Mouse (Mus musculus): ENCODE measurements around the gene Nthl1. TPM values are rescaled to one million over a fixed set of nuclear protein-coding genes. Genes with fewer than 3 reads are reported as not detected.

Gene Nthl1
- polyA plus RNA-seq, 1 experiment from 2014 or later: 12.3 TPM

DNA sequence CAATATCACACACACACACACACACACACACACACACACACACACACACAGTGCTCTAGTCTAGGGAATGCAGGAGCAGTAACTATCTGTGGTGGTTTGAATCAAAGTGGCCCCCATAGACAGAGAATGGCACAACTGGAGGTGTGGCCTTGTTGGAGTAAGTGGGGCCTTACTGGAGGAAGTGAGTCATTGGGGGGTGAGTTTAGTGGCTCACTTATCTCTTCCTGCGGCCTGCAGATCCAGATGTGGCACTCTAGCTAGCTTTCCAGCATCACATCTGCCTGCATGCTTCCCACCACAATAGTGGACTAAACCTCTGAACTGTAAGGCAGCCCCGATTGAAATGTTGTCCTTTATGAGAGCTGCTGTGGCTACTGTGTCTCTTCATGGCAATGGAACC, 21.8 kb upstream of the Nthl1 start:
- no peak overlapping the region for H3K4me3 ChIP-seq (ENCODE audit: low read depth, low read length)
- H3K36me3 ChIP-seq (ENCODE audit: control insufficient read depth, insufficient read depth, low read length): peaks cover 68% of the 10 kb centered on the region
- 92% methylated on average over 2 of the region's 2 CpGs for WGBS
- H3K4me2 ChIP-seq (ENCODE audit: low read length): no peak overlapping the region
- ATAC-seq: no peak
- no peaks in the 10 kb centered on the region for H3K9me3 ChIP-seq (replicated peaks; ENCODE audit: control insufficient read depth, low read length)
- no peaks in the 10 kb centered on the region for H3K4me1 ChIP-seq (ENCODE audit: control insufficient read depth, insufficient read depth, low read length)
- H3K27ac ChIP-seq (ENCODE audit: low read depth, low read length): no peak overlapping the region
- H3K9ac ChIP-seq (ENCODE audit: low read length): no peak overlapping the region
- H3K27me3 ChIP-seq (replicated peaks; ENCODE audit: control insufficient read depth, insufficient read depth, low read length): no peaks in the 10 kb centered on the region
- no peak for DNase-seq (ENCODE audit: low spot score)

DNA sequence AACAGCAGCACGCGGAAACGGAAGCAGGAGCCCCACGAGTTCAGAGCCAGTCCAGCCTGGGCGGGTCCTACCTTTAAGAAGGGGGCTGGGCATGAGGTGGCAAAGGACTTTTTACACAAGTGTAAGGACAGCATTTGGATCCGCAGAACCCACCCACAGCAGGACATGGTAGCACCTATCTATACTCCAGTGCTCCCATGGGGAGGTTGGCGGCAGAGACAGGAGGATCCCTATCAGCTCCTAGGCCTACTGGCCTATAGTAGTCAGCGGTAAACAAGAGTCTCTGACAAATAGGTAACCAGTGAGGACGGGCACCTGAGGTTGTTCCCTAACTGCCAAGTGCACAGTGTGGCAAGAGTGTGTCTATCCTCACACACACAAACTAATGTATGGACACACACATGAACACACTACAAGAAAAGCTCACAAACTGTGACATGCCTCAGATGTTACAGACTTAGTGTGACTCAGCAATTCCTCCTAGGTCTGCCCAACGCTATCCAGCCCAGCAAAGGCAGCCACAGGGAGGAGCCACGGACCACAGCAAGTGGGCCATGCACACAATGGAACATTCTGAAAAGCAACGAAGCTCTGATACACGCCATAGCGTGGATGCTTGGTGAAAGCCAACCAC, 14.8 kb upstream of the Nthl1 start:
- no peak overlapping the region for H3K27ac ChIP-seq (ENCODE audit: low read depth, low read length)
- no peak overlapping the region for H3K4me3 ChIP-seq (ENCODE audit: low read depth, low read length)
- ATAC-seq: no peak
- peaks cover 89% of the 10 kb centered on the region for H3K36me3 ChIP-seq (ENCODE audit: control insufficient read depth, insufficient read depth, low read length)
- no peak overlapping the region for H3K4me2 ChIP-seq (ENCODE audit: low read length)
- WGBS: 88% methylated on average over 14 of the region's 14 CpGs
- DNase-seq (ENCODE audit: low spot score): no peak
- no peaks in the 10 kb centered on the region for H3K4me1 ChIP-seq (ENCODE audit: control insufficient read depth, insufficient read depth, low read length)
- no peaks in the 10 kb centered on the region for H3K27me3 ChIP-seq (replicated peaks; ENCODE audit: control insufficient read depth, insufficient read depth, low read length)
- H3K9ac ChIP-seq (ENCODE audit: low read length): no peak overlapping the region
- H3K9me3 ChIP-seq (replicated peaks; ENCODE audit: control insufficient read depth, low read length): no peaks in the 10 kb centered on the region

DNA sequence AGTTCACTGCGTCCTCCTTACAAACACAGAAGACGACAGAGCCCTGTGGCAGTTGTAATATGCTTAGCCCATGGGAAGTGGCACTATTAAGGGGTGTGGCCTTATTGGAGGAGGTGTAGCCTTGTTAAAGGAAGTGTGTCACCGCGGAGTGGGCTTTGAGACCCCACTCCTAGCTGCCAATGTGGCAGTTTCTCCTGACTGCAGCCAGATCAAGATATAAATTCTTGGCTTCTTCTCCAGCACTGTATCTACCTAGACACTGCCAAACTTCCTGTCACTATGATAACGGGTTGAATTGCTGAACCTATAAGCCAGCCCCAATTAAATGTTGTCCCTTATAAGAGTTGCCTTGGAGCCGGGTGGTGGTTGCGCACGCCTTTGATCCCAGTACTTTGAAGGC, 7.0 kb upstream of the Nthl1 start:
- no peak overlapping the region for H3K9ac ChIP-seq (ENCODE audit: low read length)
- H3K27ac ChIP-seq (ENCODE audit: low read depth, low read length): no peak overlapping the region
- H3K4me1 ChIP-seq (ENCODE audit: control insufficient read depth, insufficient read depth, low read length): no peaks in the 10 kb centered on the region
- peaks cover 95% of the 10 kb centered on the region for H3K36me3 ChIP-seq (ENCODE audit: control insufficient read depth, insufficient read depth, low read length)
- H3K4me2 ChIP-seq (ENCODE audit: low read length): no peak overlapping the region
- H3K9me3 ChIP-seq (replicated peaks; ENCODE audit: control insufficient read depth, low read length): no peaks in the 10 kb centered on the region
- DNase-seq (ENCODE audit: low spot score): no peak
- H3K4me3 ChIP-seq (ENCODE audit: low read depth, low read length): no peak overlapping the region
- no peak for ATAC-seq
- H3K27me3 ChIP-seq (replicated peaks; ENCODE audit: control insufficient read depth, insufficient read depth, low read length): no peaks in the 10 kb centered on the region
- 93% methylated on average over 8 of the region's 8 CpGs for WGBS

DNA sequence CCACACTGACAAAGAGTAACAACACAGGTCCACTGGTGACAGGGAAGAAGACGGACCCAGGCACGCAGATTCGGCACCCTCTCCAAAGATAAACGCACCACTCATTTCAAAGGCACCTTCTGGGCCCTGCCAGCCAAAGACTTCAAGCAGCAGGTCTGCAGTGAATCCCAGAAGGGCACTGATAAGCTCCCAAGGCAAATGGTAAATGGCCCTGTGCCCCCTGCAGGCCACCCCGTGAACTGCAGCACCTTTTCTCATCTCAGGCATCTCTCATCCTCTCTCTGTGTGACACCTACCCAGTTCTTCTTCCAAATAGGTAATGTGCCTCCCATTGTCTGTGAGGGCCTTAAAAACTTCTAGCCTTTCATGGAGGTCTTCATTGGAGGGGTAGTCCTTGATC, 3.8 kb upstream of the Nthl1 start:
- no peak overlapping the region for H3K4me2 ChIP-seq (ENCODE audit: low read length)
- WGBS: 49% methylated on average over 5 of the region's 5 CpGs
- H3K27ac ChIP-seq (ENCODE audit: low read depth, low read length): no peak overlapping the region
- H3K9me3 ChIP-seq (replicated peaks; ENCODE audit: control insufficient read depth, low read length): no peaks in the 10 kb centered on the region
- peaks cover 66% of the 10 kb centered on the region for H3K36me3 ChIP-seq (ENCODE audit: control insufficient read depth, insufficient read depth, low read length)
- peaks cover 11% of the 10 kb centered on the region; the same call in 1 of the 2 replicates for H3K4me1 ChIP-seq (ENCODE audit: control insufficient read depth, insufficient read depth, low read length)
- no peak overlapping the region for H3K4me3 ChIP-seq (ENCODE audit: low read depth, low read length)
- ATAC-seq (no peak), DNase-seq (ENCODE audit: low spot score) (peak; percentile 67)
- no peak overlapping the region; the same call in 1 of the 2 replicates for H3K9ac ChIP-seq (ENCODE audit: low read length)
- no peaks in the 10 kb centered on the region for H3K27me3 ChIP-seq (replicated peaks; ENCODE audit: control insufficient read depth, insufficient read depth, low read length)

DNA sequence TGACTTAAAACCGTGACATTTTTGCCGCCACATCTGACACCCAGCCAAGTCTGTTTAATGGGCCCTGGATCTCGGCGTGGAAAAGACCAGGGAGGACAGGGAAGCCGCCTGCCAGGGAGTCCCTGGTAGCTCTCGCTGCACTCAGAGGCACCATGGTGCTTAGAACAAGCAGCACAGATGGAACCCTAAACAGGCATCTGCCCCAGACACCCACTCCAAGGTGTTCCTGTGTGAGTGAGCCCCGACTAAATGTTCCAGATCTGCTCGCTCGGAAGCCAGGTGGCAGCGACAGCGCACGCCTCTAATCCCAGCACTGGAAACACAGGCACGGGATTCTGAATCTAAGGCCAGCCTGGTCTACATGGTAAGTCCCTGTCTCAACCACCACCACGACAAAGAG, 2.4 kb upstream of the Nthl1 start:
- no peaks in the 10 kb centered on the region for H3K27me3 ChIP-seq (replicated peaks; ENCODE audit: control insufficient read depth, insufficient read depth, low read length)
- no peak overlapping the region for H3K4me2 ChIP-seq (ENCODE audit: low read length)
- H3K27ac ChIP-seq (ENCODE audit: low read depth, low read length): no peak overlapping the region
- H3K36me3 ChIP-seq (ENCODE audit: control insufficient read depth, insufficient read depth, low read length): peaks cover 53% of the 10 kb centered on the region
- ATAC-seq (no peak), DNase-seq (ENCODE audit: low spot score) (no peak)
- H3K4me1 ChIP-seq (ENCODE audit: control insufficient read depth, insufficient read depth, low read length): peaks cover 11% of the 10 kb centered on the region; the same call in 1 of the 2 replicates
- WGBS: 88% methylated on average over 14 of the region's 14 CpGs
- H3K4me3 ChIP-seq (ENCODE audit: low read depth, low read length): no peak overlapping the region
- no peaks in the 10 kb centered on the region for H3K9me3 ChIP-seq (replicated peaks; ENCODE audit: control insufficient read depth, low read length)
- H3K9ac ChIP-seq (ENCODE audit: low read length): no peak overlapping the region

DNA sequence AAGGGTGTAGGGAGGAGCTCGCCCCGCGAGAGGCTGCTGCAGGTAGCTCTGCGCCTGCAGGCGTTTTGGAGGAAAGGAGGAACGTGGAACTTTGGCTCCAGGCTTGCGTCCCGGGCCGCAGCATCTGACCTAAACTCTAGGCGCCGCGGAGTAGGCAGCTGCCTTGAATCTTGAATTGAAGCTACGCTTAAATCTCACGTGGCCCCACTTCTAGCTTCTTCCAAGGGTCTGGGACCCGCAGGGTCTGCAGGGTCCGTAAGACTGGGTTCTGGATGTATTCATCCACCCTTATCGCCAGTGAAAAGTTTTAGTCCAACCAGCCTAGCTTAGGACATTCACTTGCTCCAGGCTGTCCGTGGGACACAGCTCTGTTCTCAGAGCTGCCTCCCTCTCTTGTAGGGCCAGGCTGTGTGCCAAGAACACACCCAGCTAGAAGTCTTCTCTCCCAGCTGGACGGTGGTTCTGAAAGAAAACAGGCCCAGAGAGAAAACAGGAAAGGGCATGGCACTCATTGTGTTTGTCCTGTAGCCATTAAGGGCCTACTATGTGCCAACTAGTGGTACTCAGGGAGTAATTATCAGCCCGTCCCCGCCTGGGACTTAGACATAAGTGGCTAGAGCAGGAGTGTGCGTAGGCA, 451 bp downstream of the Nthl1 start:
- Histone ChIP-seq H3K36me3 (ENCODE audit: control insufficient read depth, insufficient read depth, low read length) (peaks cover 25% of the 10 kb centered on the region), H3K27me3 (replicated peaks; ENCODE audit: control insufficient read depth, insufficient read depth, low read length) (no peaks in the 10 kb centered on the region), H3K9me3 (replicated peaks; ENCODE audit: control insufficient read depth, low read length) (no peaks in the 10 kb centered on the region), H3K4me3 (ENCODE audit: low read depth, low read length) (peak overlapping the region; percentile 69), H3K4me1 (ENCODE audit: control insufficient read depth, insufficient read depth, low read length) (peaks cover 11% of the 10 kb centered on the region; the same call in 1 of the 2 replicates), H3K4me2 (ENCODE audit: low read length) (peak overlapping the region; percentile 82), H3K27ac (ENCODE audit: low read depth, low read length) (peak overlapping the region; percentile 75; the same call in 1 of the 2 replicates), H3K9ac (ENCODE audit: low read length) (peak overlapping the region; percentile 76)
- WGBS: 12% methylated on average over 22 of the region's 22 CpGs
- DNase-seq (ENCODE audit: low spot score) (peak; percentile 28), ATAC-seq (peak; percentile 42)

DNA sequence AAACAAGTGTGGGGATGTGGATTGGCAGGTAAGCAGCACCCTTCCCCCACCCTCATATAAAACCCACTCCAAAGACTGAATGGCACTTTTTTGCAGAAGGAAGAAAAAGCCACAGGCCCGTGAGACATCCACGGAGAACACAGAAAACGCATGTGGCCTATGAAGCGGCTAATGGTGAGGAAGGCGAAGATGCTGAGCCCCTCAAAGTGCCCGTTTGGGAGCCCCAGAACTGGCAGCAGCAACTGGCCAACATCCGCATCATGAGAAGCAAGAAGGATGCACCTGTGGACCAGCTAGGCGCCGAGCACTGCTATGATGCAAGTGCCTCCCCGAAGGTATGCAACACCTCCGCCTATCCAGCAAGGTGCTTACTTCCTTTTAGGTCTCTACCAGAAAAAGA, 1.4 kb downstream of the Nthl1 start:
- no peak overlapping the region for H3K4me2 ChIP-seq (ENCODE audit: low read length)
- 96% methylated on average over 11 of the region's 11 CpGs for WGBS
- no peak for DNase-seq (ENCODE audit: low spot score)
- no peak overlapping the region for H3K27ac ChIP-seq (ENCODE audit: low read depth, low read length)
- H3K4me3 ChIP-seq (ENCODE audit: low read depth, low read length): no peak overlapping the region
- ATAC-seq: no peak
- H3K9me3 ChIP-seq (replicated peaks; ENCODE audit: control insufficient read depth, low read length): no peaks in the 10 kb centered on the region
- no peaks in the 10 kb centered on the region for H3K27me3 ChIP-seq (replicated peaks; ENCODE audit: control insufficient read depth, insufficient read depth, low read length)
- peaks cover 11% of the 10 kb centered on the region; the same call in 1 of the 2 replicates for H3K4me1 ChIP-seq (ENCODE audit: control insufficient read depth, insufficient read depth, low read length)
- H3K36me3 ChIP-seq (ENCODE audit: control insufficient read depth, insufficient read depth, low read length): peaks cover 18% of the 10 kb centered on the region
- no peak overlapping the region for H3K9ac ChIP-seq (ENCODE audit: low read length)

DNA sequence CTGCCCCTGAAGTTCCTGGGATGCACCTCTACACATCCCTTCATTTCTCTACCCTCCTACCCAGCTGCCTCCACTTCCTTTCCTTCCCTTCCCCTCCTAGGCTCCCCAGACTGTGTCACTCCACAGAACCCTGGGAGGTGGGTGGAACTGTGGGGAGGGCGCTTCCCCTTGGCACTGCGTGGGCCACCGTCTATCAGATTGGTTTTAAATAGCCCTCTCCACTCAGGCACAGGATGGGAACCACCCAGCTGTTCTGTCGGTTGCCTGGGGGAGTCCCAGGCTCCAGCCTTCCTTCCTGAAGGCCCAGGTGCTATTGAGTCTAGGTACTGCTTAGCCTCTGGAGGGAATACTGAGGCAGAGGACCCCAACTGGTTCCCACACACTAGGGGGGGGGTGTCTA, 2.5 kb downstream of the Nthl1 start:
- Histone ChIP-seq H3K4me1 (ENCODE audit: control insufficient read depth, insufficient read depth, low read length) (peaks cover 11% of the 10 kb centered on the region; the same call in 1 of the 2 replicates), H3K4me3 (ENCODE audit: low read depth, low read length) (no peak overlapping the region), H3K27me3 (replicated peaks; ENCODE audit: control insufficient read depth, insufficient read depth, low read length) (no peaks in the 10 kb centered on the region), H3K27ac (ENCODE audit: low read depth, low read length) (no peak overlapping the region), H3K9me3 (replicated peaks; ENCODE audit: control insufficient read depth, low read length) (no peaks in the 10 kb centered on the region), H3K4me2 (ENCODE audit: low read length) (no peak overlapping the region), H3K36me3 (ENCODE audit: control insufficient read depth, insufficient read depth, low read length) (peaks cover 8% of the 10 kb centered on the region), H3K9ac (ENCODE audit: low read length) (no peak overlapping the region)
- ATAC-seq: no peak
- 88% methylated on average over 4 of the region's 4 CpGs for WGBS
- DNase-seq (ENCODE audit: low spot score): no peak

DNA sequence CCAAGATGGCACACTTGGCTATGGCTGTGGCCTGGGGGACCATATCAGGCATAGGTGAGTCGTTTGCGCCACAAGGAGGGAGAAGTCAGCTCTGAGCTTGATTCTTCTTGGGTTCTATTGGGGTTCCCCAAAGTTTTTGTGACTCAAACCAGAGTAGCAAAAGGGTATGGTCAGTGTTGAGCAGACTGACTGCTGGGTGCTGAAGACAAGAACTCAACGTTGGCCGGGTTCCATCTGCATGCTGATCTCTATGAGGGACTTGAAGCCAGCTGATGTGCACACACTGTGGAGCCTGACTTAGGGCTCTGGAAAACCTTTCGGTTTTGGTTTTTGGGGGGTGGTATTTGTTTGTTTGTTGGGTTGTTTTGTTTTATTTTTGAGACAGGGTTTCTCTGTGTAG, 3.2 kb downstream of the Nthl1 start:
- ATAC-seq: no peak
- Histone ChIP-seq H3K9ac (ENCODE audit: low read length) (no peak overlapping the region), H3K36me3 (ENCODE audit: control insufficient read depth, insufficient read depth, low read length) (peaks cover 1% of the 10 kb centered on the region; the same call in 1 of the 2 replicates), H3K4me2 (ENCODE audit: low read length) (no peak overlapping the region), H3K27me3 (replicated peaks; ENCODE audit: control insufficient read depth, insufficient read depth, low read length) (no peaks in the 10 kb centered on the region), H3K27ac (ENCODE audit: low read depth, low read length) (no peak overlapping the region), H3K4me1 (ENCODE audit: control insufficient read depth, insufficient read depth, low read length) (peaks cover 11% of the 10 kb centered on the region; the same call in 1 of the 2 replicates), H3K9me3 (replicated peaks; ENCODE audit: control insufficient read depth, low read length) (no peaks in the 10 kb centered on the region), H3K4me3 (ENCODE audit: low read depth, low read length) (no peak overlapping the region)
- DNase-seq (ENCODE audit: low spot score): no peak
- WGBS: 96% methylated on average over 5 of the region's 5 CpGs
